Mouse (Mus musculus): ENCODE results near the gene Rhox4c. TPM values are rescaled to one million over a fixed set of nuclear protein-coding genes. Genes with fewer than 3 reads are reported as not detected.
"Not testable (repeated sequence)": the region's sequence is repeated elsewhere in the genome, so short reads cannot be mapped to it uniquely, and the experiment has no call there.

The Rhox4c gene
- not detected in 2 replicates for polyA plus RNA-seq (2015; fragmentation: Nextera tagmentation; extraction: Ambion mirVana)

DNA sequence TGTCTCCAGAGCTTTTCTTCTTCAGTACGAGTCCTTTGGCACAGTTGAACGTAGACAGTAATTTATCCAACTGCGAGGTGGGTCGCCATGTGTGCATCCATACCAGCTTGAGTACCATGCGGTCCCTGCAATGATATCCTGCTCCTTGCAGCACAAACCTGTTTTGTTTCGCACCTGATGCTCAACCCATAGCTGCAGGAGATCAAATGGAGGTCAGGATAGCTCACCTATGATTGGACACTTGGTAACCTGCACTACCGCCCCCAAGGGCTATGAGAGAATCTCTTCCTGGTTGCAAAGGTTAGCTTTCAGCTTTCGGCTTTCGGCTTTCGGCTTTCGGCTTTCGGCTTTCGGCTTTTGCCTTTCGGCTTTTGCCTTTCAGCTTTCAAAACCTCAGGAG lies at the start of gene Rhox4c:
Rhox4c (plus strand) TSS at position 301 of the 400 bp plus-strand sequence.
- H3K27ac ChIP-seq (replicated peaks); ATAC-seq (ENCODE audit: insufficient number of reproducible peaks, low FRiP score, low TSS enrichment, low read depth); H3K27me3 ChIP-seq; H3K9me3 ChIP-seq (replicated peaks); H3K36me3 ChIP-seq; H3K4me2 ChIP-seq (replicated peaks); H3K4me1 ChIP-seq; H3K4me3 ChIP-seq (replicated peaks); H3K9ac ChIP-seq: not testable (repeated sequence)
- WGBS: 93% methylated on average over 14 of the region's 14 CpGs

- not testable (repeated sequence) for H3K9me3 ChIP-seq (replicated peaks); H3K27me3 ChIP-seq; H3K4me1 ChIP-seq; ATAC-seq (ENCODE audit: insufficient number of reproducible peaks, low FRiP score, low TSS enrichment, low read depth); H3K36me3 ChIP-seq; H3K4me3 ChIP-seq (replicated peaks); H3K27ac ChIP-seq (replicated peaks); H3K9ac ChIP-seq; H3K4me2 ChIP-seq (replicated peaks)
- WGBS: 82% methylated on average over 14 of the region's 15 CpGs
Measured at GRCm38 (mm10) chrX:37432194-37432593, 47.9 kb upstream of the Rhox4c start, which contains the start of gene Rhox4b. Gene Rhox4b, plus strand, starts transcription at chrX:37432494.

DNA sequence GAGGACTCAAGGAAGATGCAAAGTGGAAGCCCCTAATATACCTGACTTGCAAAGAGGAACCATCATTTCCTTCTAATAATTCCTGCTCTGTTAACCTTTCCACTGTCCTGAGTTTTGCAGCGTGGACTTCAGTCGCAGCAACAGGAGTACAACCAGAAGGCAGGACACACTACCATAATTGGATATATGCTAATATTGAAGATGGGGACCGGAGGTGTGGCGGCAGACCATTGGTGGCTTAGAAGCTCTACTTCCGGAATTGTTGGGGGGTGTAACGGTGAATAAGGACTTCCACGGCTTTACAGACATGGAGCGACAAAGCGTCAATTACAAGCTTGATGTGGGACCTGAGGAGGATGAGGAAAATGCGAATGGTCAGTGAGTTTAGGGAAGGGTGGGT lies 26.8 kb upstream of the Rhox4c start, which contains the start of gene Rhox2c:
Rhox2c (plus strand) TSS at position 301 of the 400 bp plus-strand sequence.
- ATAC-seq (ENCODE audit: insufficient number of reproducible peaks, low FRiP score, low TSS enrichment, low read depth); H3K9ac ChIP-seq; H3K27ac ChIP-seq (replicated peaks); H3K4me2 ChIP-seq (replicated peaks); H3K27me3 ChIP-seq; H3K4me1 ChIP-seq; H3K9me3 ChIP-seq (replicated peaks); H3K4me3 ChIP-seq (replicated peaks); H3K36me3 ChIP-seq: not testable (repeated sequence)
- 89% methylated on average over 7 of the region's 10 CpGs for WGBS

DNA sequence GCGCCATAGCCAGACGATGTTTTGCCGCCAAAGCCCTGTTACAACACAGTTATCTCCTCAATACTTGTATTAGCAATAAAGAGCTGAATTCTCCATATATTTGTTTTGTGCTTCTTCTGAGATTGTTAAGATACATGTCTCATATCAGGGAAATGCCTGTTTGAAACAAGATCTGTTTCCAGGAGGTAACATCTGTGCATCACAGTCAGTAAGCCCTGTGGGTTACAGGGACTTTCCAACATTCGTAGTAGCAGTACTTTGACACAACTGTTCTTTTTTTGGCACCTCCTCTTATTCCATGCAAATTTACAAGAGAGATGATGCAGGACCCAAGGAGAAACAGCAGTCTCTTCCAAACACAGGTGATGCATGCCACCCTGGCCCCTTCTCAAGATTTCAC lies 21.9 kb upstream of the Rhox4c start, which contains the start of gene Rhox3c:
Rhox3c (plus strand) TSS at position 301 of the 400 bp plus-strand sequence.
- not testable (repeated sequence) for H3K9me3 ChIP-seq (replicated peaks); H3K4me3 ChIP-seq (replicated peaks); ATAC-seq (ENCODE audit: insufficient number of reproducible peaks, low FRiP score, low TSS enrichment, low read depth); H3K27me3 ChIP-seq; H3K9ac ChIP-seq; H3K27ac ChIP-seq (replicated peaks); H3K4me1 ChIP-seq; H3K4me2 ChIP-seq (replicated peaks); H3K36me3 ChIP-seq
- WGBS: 87% methylated on average over 3 of the region's 4 CpGs

- ATAC-seq (ENCODE audit: insufficient number of reproducible peaks, low FRiP score, low TSS enrichment, low read depth); H3K36me3 ChIP-seq: not testable (repeated sequence)
Measured at GRCm38 (mm10) chrX:37514059-37514458, 33.9 kb downstream of the Rhox4c start, which contains the start of gene Rhox4d. Gene Rhox4d, plus strand, starts transcription at chrX:37514359.

GRCm38 (mm10) chrX:37530152-37530551 lies 50.0 kb downstream of the Rhox4c start, which contains the start of gene Rhox2e:
Gene Rhox2e, plus strand, starts transcription at chrX:37530452.
- not testable (repeated sequence) for H3K27me3 ChIP-seq; ATAC-seq (ENCODE audit: insufficient number of reproducible peaks, low FRiP score, low TSS enrichment, low read depth); H3K4me2 ChIP-seq (replicated peaks); H3K4me1 ChIP-seq; H3K9me3 ChIP-seq (replicated peaks); H3K4me3 ChIP-seq (replicated peaks); H3K9ac ChIP-seq; H3K27ac ChIP-seq (replicated peaks); H3K36me3 ChIP-seq
- WGBS: 100% methylated on average over 2 of the region's 8 CpGs

More at GRCm38 (mm10) chrX:37514059-37514458, 33.9 kb downstream of the Rhox4c start, which contains the start of gene Rhox4d:
- not testable (repeated sequence) for H3K27ac ChIP-seq (replicated peaks); H3K4me1 ChIP-seq; H3K9me3 ChIP-seq (replicated peaks); H3K9ac ChIP-seq; H3K27me3 ChIP-seq; H3K4me2 ChIP-seq (replicated peaks); H3K4me3 ChIP-seq (replicated peaks)
- 92% methylated on average over 16 of the region's 18 CpGs for WGBS

Other genes starting within 250 kb of the Rhox4c start
- gene Rhox2a, start 235.4 kb upstream of the Rhox4c start, polyA plus RNA-seq (2015; fragmentation: Nextera tagmentation; extraction: Ambion mirVana): not detected in 2 replicates
- 0.33 TPM in 1 of 2 replicates, not detected in the other for gene Rhox3a, start 230.4 kb upstream of the Rhox4c start, polyA plus RNA-seq (2015; fragmentation: Nextera tagmentation; extraction: Ambion mirVana)
- gene Rhox4a, start 215.0 kb upstream of the Rhox4c start, polyA plus RNA-seq (2015; fragmentation: Nextera tagmentation; extraction: Ambion mirVana): not detected in 2 replicates
- not detected in 2 replicates for gene Rhox3a2, start 100.3 kb upstream of the Rhox4c start, polyA plus RNA-seq (2015; fragmentation: Nextera tagmentation; extraction: Ambion mirVana)
- gene Rhox4a2, start 89.5 kb upstream of the Rhox4c start, polyA plus RNA-seq (2015; fragmentation: Nextera tagmentation; extraction: Ambion mirVana): 0.55 and 1.5 TPM in 2 replicates
- not detected in 2 replicates for gene Rhox2b, start 68.3 kb upstream of the Rhox4c start, polyA plus RNA-seq (2015; fragmentation: Nextera tagmentation; extraction: Ambion mirVana)
- gene Rhox4b, start 47.8 kb upstream of the Rhox4c start, polyA plus RNA-seq (2015; fragmentation: Nextera tagmentation; extraction: Ambion mirVana): 0.43 and 0.72 TPM in 2 replicates
- gene Rhox2c, start 26.7 kb upstream of the Rhox4c start, polyA plus RNA-seq (2015; fragmentation: Nextera tagmentation; extraction: Ambion mirVana): not detected in 2 replicates
- gene Rhox3c, start 21.8 kb upstream of the Rhox4c start, polyA plus RNA-seq (2015; fragmentation: Nextera tagmentation; extraction: Ambion mirVana): not detected in 2 replicates
- gene Rhox2d, start 13.1 kb downstream of the Rhox4c start, polyA plus RNA-seq (2015; fragmentation: Nextera tagmentation; extraction: Ambion mirVana): not detected in 2 replicates
- gene Rhox4d, start 34.0 kb downstream of the Rhox4c start, polyA plus RNA-seq (2015; fragmentation: Nextera tagmentation; extraction: Ambion mirVana): not detected in 2 replicates
- not detected in 2 replicates for gene Rhox2e, start 50.1 kb downstream of the Rhox4c start, polyA plus RNA-seq (2015; fragmentation: Nextera tagmentation; extraction: Ambion mirVana)
- gene Rhox3e, start 61.7 kb downstream of the Rhox4c start, polyA plus RNA-seq (2015; fragmentation: Nextera tagmentation; extraction: Ambion mirVana): not detected in 2 replicates
- not detected in 2 replicates for gene Rhox4e, start 77.1 kb downstream of the Rhox4c start, polyA plus RNA-seq (2015; fragmentation: Nextera tagmentation; extraction: Ambion mirVana)
- gene Rhox2f, start 91.1 kb downstream of the Rhox4c start, polyA plus RNA-seq (2015; fragmentation: Nextera tagmentation; extraction: Ambion mirVana): not detected in 2 replicates
- not detected in 2 replicates for gene Rhox3f, start 100.7 kb downstream of the Rhox4c start, polyA plus RNA-seq (2015; fragmentation: Nextera tagmentation; extraction: Ambion mirVana)
- not detected in 2 replicates for gene Rhox4f, start 127.4 kb downstream of the Rhox4c start, polyA plus RNA-seq (2015; fragmentation: Nextera tagmentation; extraction: Ambion mirVana)
- not detected in 2 replicates for gene Rhox3g, start 148.3 kb downstream of the Rhox4c start, polyA plus RNA-seq (2015; fragmentation: Nextera tagmentation; extraction: Ambion mirVana)
- not detected in 2 replicates for gene Rhox2g, start 163.1 kb downstream of the Rhox4c start, polyA plus RNA-seq (2015; fragmentation: Nextera tagmentation; extraction: Ambion mirVana)
- not detected in 2 replicates for gene Rhox4g, start 171.0 kb downstream of the Rhox4c start, polyA plus RNA-seq (2015; fragmentation: Nextera tagmentation; extraction: Ambion mirVana)
- gene Rhox3h, start 188.4 kb downstream of the Rhox4c start, polyA plus RNA-seq (2015; fragmentation: Nextera tagmentation; extraction: Ambion mirVana): not detected in 2 replicates
- gene Rhox2h, start 192.9 kb downstream of the Rhox4c start, polyA plus RNA-seq (2015; fragmentation: Nextera tagmentation; extraction: Ambion mirVana): not detected in 2 replicates